Mouse (Mus musculus): ENCODE measurements at regions not wholly inside any gene's neighbourhood (a gene's known extent, or its start where the extent isn't known, plus 50 kb on each side); places are given as distances from the start of the nearest gene placed in this dataset.

DNA sequence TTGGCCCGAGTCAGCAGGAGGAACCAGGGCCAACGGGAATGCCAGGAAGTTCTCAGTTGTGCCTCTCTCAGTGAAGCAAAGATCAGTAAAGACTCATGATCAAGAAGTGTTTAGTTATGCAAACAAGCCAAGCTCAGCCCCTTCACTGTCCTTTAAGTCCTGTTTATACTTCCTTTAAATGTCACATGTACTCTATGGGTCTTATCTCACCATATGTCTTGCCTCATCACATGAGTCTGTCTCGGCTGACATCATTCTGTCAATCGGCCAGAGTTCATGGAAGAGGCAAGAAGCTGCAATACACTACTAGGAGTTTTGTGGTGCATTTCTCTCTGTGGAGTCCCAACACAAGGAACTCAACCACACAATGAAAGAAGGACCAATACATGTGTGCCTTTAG lies 71.8 kb downstream of the Scp2d1 start:
- Histone ChIP-seq H3K36me3 (replicated peaks in 1 of 2; ENCODE audit: control insufficient read depth in 1 of 2, insufficient read depth in 1 of 2, low read length in 1 of 2) (no peaks in the 10 kb centered on the region), H3K9ac (ENCODE audit: insufficient read depth, low read depth) (no peak overlapping the region), H3K4me3 (replicated peaks in 1 of 3; ENCODE audit: low read depth in 2 of 3, low read length in 2 of 3, poor library complexity in 1 of 3) (no peak overlapping the region), H3K4me2 (ENCODE audit: insufficient read depth, low read depth, poor library complexity, severe bottlenecking) (no peak overlapping the region), H3K9me3 (replicated peaks; ENCODE audit: low read length) (peaks cover 4% of the 10 kb centered on the region), H3K4me1 (ENCODE audit: control insufficient read depth in 1 of 2, insufficient read depth in 2 of 2) (no peaks in the 10 kb centered on the region), H3K27me3 (replicated peaks) (no peaks in the 10 kb centered on the region), H3K27ac (ENCODE audit: insufficient read depth, low read depth) (no peak overlapping the region), H3K79me2 (replicated peaks; ENCODE audit: control insufficient read depth, extremely low read depth, insufficient read depth, poor library complexity, severe bottlenecking) (no peaks in the 10 kb centered on the region)
- in situ Hi-C loops (cut with MboI; ENCODE audit: low pct_ligation_motif_present, low pct_unique_long_range_greater_than_20kb, low sequenced_read_pairs) (no loop called here), dilution Hi-C loops (cut with MboI; ENCODE audit: extremely low pct_ligation_motif_present, extremely low pct_unique_long_range_greater_than_20kb, low sequenced_read_pairs) (no loop called here)
- TF ChIP-seq POLR2A (IDR thresholded peaks at IDR 0.05; ENCODE audit: low read depth, low read length), result no peak
- no peak for TF ChIP-seq MEF2A (IDR thresholded peaks at IDR 0.05; ENCODE audit: borderline replicate concordance, low read depth, low read length)
- TF ChIP-seq CTCF (conservative IDR thresholded peaks at IDR 0.05 in 1 of 2, IDR thresholded peaks at IDR 0.05 in 1 of 2; ENCODE audit: low read depth in 2 of 2, low read length in 2 of 2), result no peak
- TF ChIP-seq SIN3A (IDR thresholded peaks at IDR 0.05; ENCODE audit: low read length), result no peak
- no peak for TF ChIP-seq SMC3 (IDR thresholded peaks at IDR 0.05; ENCODE audit: low read depth, low read length)
- no peak for TF ChIP-seq USF1 (IDR thresholded peaks at IDR 0.05; ENCODE audit: low read depth, low read length)
- no peak for TF ChIP-seq MAX (IDR thresholded peaks at IDR 0.05; ENCODE audit: low read length)
- DNase-seq (ENCODE audit: extremely low read depth), result no peak

DNA sequence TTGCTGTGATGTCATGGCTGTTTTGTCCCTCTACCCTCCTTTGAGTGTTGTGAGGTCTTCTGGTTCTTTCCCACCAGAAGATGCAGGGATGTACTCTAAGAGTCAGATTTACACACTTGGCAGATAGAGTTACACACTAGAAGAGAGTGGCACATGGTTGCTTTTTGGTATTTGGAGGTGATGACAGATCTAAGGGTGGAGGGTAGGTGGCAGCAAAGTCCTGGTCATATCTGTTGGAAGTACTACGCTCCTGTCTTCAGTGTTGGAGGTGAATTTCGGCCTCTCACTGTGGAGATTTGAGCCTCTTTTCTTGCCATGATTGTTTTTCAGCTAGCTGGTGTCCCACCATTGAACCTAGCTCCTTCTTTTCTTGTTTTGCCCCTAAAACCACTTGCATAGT lies 73.0 kb downstream of the Scp2d1 start:
- Histone ChIP-seq H3K4me3 (replicated peaks in 1 of 3; ENCODE audit: low read depth in 2 of 3, low read length in 2 of 3, poor library complexity in 1 of 3) (no peak overlapping the region), H3K36me3 (replicated peaks in 1 of 2; ENCODE audit: control insufficient read depth in 1 of 2, insufficient read depth in 1 of 2, low read length in 1 of 2) (no peaks in the 10 kb centered on the region), H3K4me2 (ENCODE audit: insufficient read depth, low read depth, poor library complexity, severe bottlenecking) (no peak overlapping the region), H3K27me3 (replicated peaks) (no peaks in the 10 kb centered on the region), H3K79me2 (replicated peaks; ENCODE audit: control insufficient read depth, extremely low read depth, insufficient read depth, poor library complexity, severe bottlenecking) (no peaks in the 10 kb centered on the region), H3K9me3 (replicated peaks; ENCODE audit: low read length) (peaks cover 4% of the 10 kb centered on the region), H3K27ac (ENCODE audit: insufficient read depth, low read depth) (no peak overlapping the region), H3K9ac (ENCODE audit: insufficient read depth, low read depth) (no peak overlapping the region), H3K4me1 (ENCODE audit: control insufficient read depth in 1 of 2, insufficient read depth in 2 of 2) (no peaks in the 10 kb centered on the region)
- peak; percentile 6 for DNase-seq (ENCODE audit: extremely low read depth)
- in situ Hi-C loops (cut with MboI; ENCODE audit: low pct_ligation_motif_present, low pct_unique_long_range_greater_than_20kb, low sequenced_read_pairs) (no loop called here), dilution Hi-C loops (cut with MboI; ENCODE audit: extremely low pct_ligation_motif_present, extremely low pct_unique_long_range_greater_than_20kb, low sequenced_read_pairs) (no loop called here)
- TF ChIP-seq SMC3 (IDR thresholded peaks at IDR 0.05; ENCODE audit: low read depth, low read length) (peak; percentile 47), CTCF (conservative IDR thresholded peaks at IDR 0.05 in 1 of 2, IDR thresholded peaks at IDR 0.05 in 1 of 2; ENCODE audit: low read depth in 2 of 2, low read length in 2 of 2) (peak in 1 of 2 experiments; percentile 56; a peak in 2 of 4 replicates), USF1 (IDR thresholded peaks at IDR 0.05; ENCODE audit: low read depth, low read length) (no peak), RAD21 (IDR thresholded peaks at IDR 0.05; ENCODE audit: low read depth, low read length) (peak; percentile 66)

DNA sequence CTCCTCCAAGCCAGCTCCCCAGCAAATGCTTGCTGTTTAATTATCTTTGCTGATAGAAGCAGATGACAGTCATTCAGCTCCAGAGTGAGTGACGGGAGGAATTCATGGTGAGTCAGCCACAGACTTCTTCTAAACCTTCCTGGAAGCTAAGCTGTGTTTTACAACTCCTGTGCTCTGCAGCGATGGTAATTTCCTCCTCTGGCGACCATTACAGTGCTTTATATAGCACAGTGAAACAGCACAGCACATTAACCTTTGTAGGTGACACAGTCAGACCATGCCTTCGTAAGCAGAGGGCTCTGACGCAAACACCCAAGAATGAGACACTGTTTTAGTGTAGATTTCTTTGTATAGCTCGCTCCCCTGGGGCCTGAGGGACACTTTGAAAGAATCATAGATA lies 83.3 kb downstream of the Scp2d1 start:
- in situ Hi-C loops (cut with MboI; ENCODE audit: low pct_ligation_motif_present, low pct_unique_long_range_greater_than_20kb, low sequenced_read_pairs), result no loop called here
- peaks cover 3 to 10% of the 10 kb centered on the region in 2 experiments; a peak in 2 of 4 replicates for H3K4me1 ChIP-seq (ENCODE audit: control insufficient read depth in 1 of 2, insufficient read depth in 2 of 2)

More for the DNA sequence above, 83.3 kb downstream of the Scp2d1 start:
- Histone ChIP-seq H3K9me3 (replicated peaks; ENCODE audit: low read length) (no peaks in the 10 kb centered on the region), H3K27ac (ENCODE audit: insufficient read depth, low read depth) (no peak overlapping the region), H3K9ac (ENCODE audit: insufficient read depth, low read depth) (no peak overlapping the region), H3K79me2 (replicated peaks; ENCODE audit: control insufficient read depth, extremely low read depth, insufficient read depth, poor library complexity, severe bottlenecking) (no peaks in the 10 kb centered on the region), H3K36me3 (replicated peaks in 1 of 2; ENCODE audit: control insufficient read depth in 1 of 2, insufficient read depth in 1 of 2, low read length in 1 of 2) (no peaks in the 10 kb centered on the region), H3K4me2 (ENCODE audit: insufficient read depth, low read depth, poor library complexity, severe bottlenecking) (0 out of 2 replicates have a peak overlapping the region, but pooled peaks have one; percentile 31), H3K4me3 (replicated peaks in 1 of 3; ENCODE audit: low read depth in 2 of 3, low read length in 2 of 3, poor library complexity in 1 of 3) (no peak overlapping the region), H3K27me3 (replicated peaks) (no peaks in the 10 kb centered on the region)
- dilution Hi-C loops (cut with MboI; ENCODE audit: extremely low pct_ligation_motif_present, extremely low pct_unique_long_range_greater_than_20kb, low sequenced_read_pairs), result no loop called here
- TF ChIP-seq MYC (IDR thresholded peaks at IDR 0.05; ENCODE audit: low read depth, low read length), result no peak
- TF ChIP-seq MAX (IDR thresholded peaks at IDR 0.05; ENCODE audit: low read length), result no peak
- TF ChIP-seq USF1 (IDR thresholded peaks at IDR 0.05; ENCODE audit: low read depth, low read length), result no peak
- TF ChIP-seq ZC3H11A (IDR thresholded peaks at IDR 0.05; ENCODE audit: low read depth, low read length), result no peak
- no peak for TF ChIP-seq ZMIZ1 (IDR thresholded peaks at IDR 0.05; ENCODE audit: low read depth, low read length)
- 0 out of 2 replicates have a peak, but pooled peaks have one; percentile 17 for TF ChIP-seq MEF2A (IDR thresholded peaks at IDR 0.05; ENCODE audit: borderline replicate concordance, low read depth, low read length)
- TF ChIP-seq IRF4 (IDR thresholded peaks at IDR 0.05; ENCODE audit: low read depth, low read length), result peak; percentile 16; the same call in 1 of the 2 replicates
- TF ChIP-seq POLR2AphosphoS2 (IDR thresholded peaks at IDR 0.05; ENCODE audit: low read depth, low read length), result no peak
- no peak for TF ChIP-seq ZKSCAN1 (IDR thresholded peaks at IDR 0.05; ENCODE audit: borderline replicate concordance, low read depth, low read length)
- TF ChIP-seq USF2 (conservative IDR thresholded peaks at IDR 0.05; ENCODE audit: low read depth, low read length), result no peak
- peak; percentile 21; the same call in 1 of the 2 replicates for TF ChIP-seq TCF12 (IDR thresholded peaks at IDR 0.05; ENCODE audit: low read depth, low read length)
- TF ChIP-seq ZNF384 (IDR thresholded peaks at IDR 0.05; ENCODE audit: low read depth, low read length), result no peak
- no peak for TF ChIP-seq MXI1 (IDR thresholded peaks at IDR 0.05; ENCODE audit: low read depth, low read length)
- TF ChIP-seq CHD2 (IDR thresholded peaks at IDR 0.05; ENCODE audit: low read length), result no peak
- peak; percentile 26 for DNase-seq (ENCODE audit: extremely low read depth)

Measured in CH12.LX (cell line).